Mouse (Mus musculus): ENCODE measurements around the gene Hyal2.

Gene Hyal2

GRCm38 (mm10) chr9:107593101-107593976, 25.6 kb downstream of the Hyal2 start:
- peak; percentile 93 for DNase-seq

- DNase-seq = no peak
Measured at GRCm38 (mm10) chr9:107594281-107595062, 26.7 kb downstream of the Hyal2 start.

GRCm38 (mm10) chr9:107596619-107597569, 29.1 kb downstream of the Hyal2 start:
- DNase-seq = no peak

- DNase-seq = no peak
Measured at GRCm38 (mm10) chr9:107598385-107598784, 30.6 kb downstream of the Hyal2 start.

GRCm38 (mm10) chr9:107599433-107599832, 31.7 kb downstream of the Hyal2 start:
- DNase-seq = no peak

- DNase-seq = peak; percentile 66
Measured at GRCm38 (mm10) chr9:107599842-107600241, 32.1 kb downstream of the Hyal2 start.

- peak; percentile 67 for DNase-seq
Measured at GRCm38 (mm10) chr9:107600745-107601144, 33.0 kb downstream of the Hyal2 start.

GRCm38 (mm10) chr9:107601275-107601674, 33.5 kb downstream of the Hyal2 start:
- no peak for DNase-seq

GRCm38 (mm10) chr9:107602068-107602648, 34.4 kb downstream of the Hyal2 start:
- peak; percentile 93 for DNase-seq

GRCm38 (mm10) chr9:107603251-107603650, 35.5 kb downstream of the Hyal2 start:
- DNase-seq = no peak

GRCm38 (mm10) chr9:107605041-107605661, 37.4 kb downstream of the Hyal2 start:
- DNase-seq = no peak

GRCm38 (mm10) chr9:107606591-107606990, 38.8 kb downstream of the Hyal2 start:
- no peak for DNase-seq

GRCm38 (mm10) chr9:107607036-107607435, 39.3 kb downstream of the Hyal2 start:
- DNase-seq = no peak

- no peak for DNase-seq
Measured at GRCm38 (mm10) chr9:107607653-107608245, 40.0 kb downstream of the Hyal2 start.

- no peak for DNase-seq
Measured at GRCm38 (mm10) chr9:107608741-107609432, 41.1 kb downstream of the Hyal2 start, which contains the start of gene Sema3b. Gene Sema3b, minus strand, starts transcription at chr9:107609229.

- DNase-seq = no peak
Measured at GRCm38 (mm10) chr9:107609433-107609830, 41.7 kb downstream of the Hyal2 start.

GRCm38 (mm10) chr9:107611456-107612190, 43.9 kb downstream of the Hyal2 start:
- no peak for DNase-seq

- DNase-seq = peak; percentile 97
Measured at GRCm38 (mm10) chr9:107612191-107612944, 44.6 kb downstream of the Hyal2 start.

GRCm38 (mm10) chr9:107612945-107613569, 45.3 kb downstream of the Hyal2 start:
- DNase-seq = no peak

Data from cerebellum, adult 9-10 months (tissue).